In genomic region chr6:128300134-128301001, GRCm38 (mm10) we compare ENCODE assay signal across 9 mouse cellular contexts. TPM values are rescaled to one million over a fixed set of nuclear protein-coding genes. Genes with fewer than 3 reads are reported as not detected.
A peak's percentile ranks its signal among the peaks of the same experiment; 100 is the strongest.
DNase-seq lines count a peak whose midpoint lies in the region; ATAC-seq and TF ChIP-seq lines count a peak whose summit lies in the region.
"Had no signal": no experiment of that assay in that cellular context is flagged by ENCODE, and none has a peak within 500 bp of the region (broad histone marks: within the 10 kb centered on the region; RNA-seq: fewer than 3 reads in every experiment).

TSS of gene Tead4 (minus strand) at chr6:128300823.

- peak within 1 kb of the TSS; percentile 97 for H3K4me2 ChIP-seq in intestine, embryonic 14.5 days (ENCODE audit: low read length)
- peak within 1 kb of the TSS; percentile 57 for H3K4me2 ChIP-seq in liver, embryonic 14.5 days (ENCODE audit: low read depth)

- peaks cover 23% of the 10 kb centered on the region for H3K4me1 ChIP-seq in intestine, embryonic 14.5 days (replicated peaks; ENCODE audit: control insufficient read depth, insufficient read depth, low read length)
- H3K4me1 ChIP-seq in liver, embryonic 14.5 days (replicated peaks; ENCODE audit: control insufficient read depth in 2 of 2, insufficient read depth in 2 of 2, low read length in 1 of 2), result 0 out of 4 replicates have a peak, but pooled peaks cover 0 to 3% of the 10 kb centered on the region in 2 experiments

- DNase-seq in left cerebral cortex, postnatal 4 days, result peak; percentile 16
- no peak for DNase-seq in left cerebral cortex, postnatal 14 days (ENCODE audit: low spot score in 2 of 2)
- peak; percentile 71 for DNase-seq in embryo, embryonic 10 days (ENCODE audit: low spot score)
- peak; percentile 82 for DNase-seq in intestine, embryonic 14.5 days (ENCODE audit: low spot score)
- DNase-seq in liver, embryonic 14.5 days (ENCODE audit: low read depth in 3 of 3, low spot score in 3 of 3), result no peak
- DNase-seq in neural tube, embryonic 10.5 days (ENCODE audit: extremely low spot score, low spot score), result peak; percentile 76
- peak; percentile 29 for DNase-seq in urinary bladder, postnatal 10 days (ENCODE audit: low spot score)

- WGBS in intestine, embryonic 14.5 days, result under 1% methylated on average over 77 of the region's 81 CpGs
- under 1% methylated on average over 79 of the region's 81 CpGs for WGBS in liver, embryonic 14.5 days (ENCODE audit: insufficient replicate concordance)

- TF ChIP-seq CTCF in liver, embryonic 14.5 days (IDR thresholded peaks at IDR 0.05; ENCODE audit: low read depth), result no peak

- H3K27ac ChIP-seq in intestine, embryonic 14.5 days (ENCODE audit: low read depth), result peak within 1 kb of the TSS; percentile 22; the same call in 1 of the 2 replicates
- H3K27ac ChIP-seq in liver, embryonic 14.5 days, result no peak within 1 kb of the TSS
- H3K27ac ChIP-seq: macrophage had no signal

- peak within 1 kb of the TSS; percentile 55 for H3K9ac ChIP-seq in intestine, embryonic 14.5 days (ENCODE audit: low read length)
- 0 out of 2 replicates have a peak within 1 kb of the TSS, but pooled peaks have one; percentile 2 for H3K9ac ChIP-seq in liver, embryonic 14.5 days (replicated peaks)

- peak within 1 kb of the TSS; percentile 67 for H3K4me3 ChIP-seq in intestine, embryonic 14.5 days (ENCODE audit: low read depth, low read length)
- peak within 1 kb of the TSS; percentile 48 to 56 for H3K4me3 ChIP-seq in liver, embryonic 14.5 days (ENCODE audit: insufficient read depth in 1 of 2, low read depth in 2 of 2, low read length in 2 of 2)

- no peaks in the 10 kb centered on the region for H3K36me3 ChIP-seq in intestine, embryonic 14.5 days (ENCODE audit: control insufficient read depth, insufficient read depth, low read length)
- H3K36me3 ChIP-seq in liver, embryonic 14.5 days (replicated peaks; ENCODE audit: control insufficient read depth, insufficient read depth, low read depth), result no peaks in the 10 kb centered on the region

- TF ChIP-seq EP300 in liver, embryonic 14.5 days (IDR thresholded peaks at IDR 0.05; ENCODE audit: low read depth), result no peak

- peaks cover 21% of the 10 kb centered on the region for H3K27me3 ChIP-seq in intestine, embryonic 14.5 days (replicated peaks; ENCODE audit: control insufficient read depth, insufficient read depth, low read length)
- H3K27me3 ChIP-seq in liver, embryonic 14.5 days (ENCODE audit: control insufficient read depth, insufficient read depth, low read length), result peaks cover 38% of the 10 kb centered on the region

- ATAC-seq in granulocyte monocyte progenitor cell, adult 5-6 weeks (replicated peaks; ENCODE audit: poor library complexity, severe bottlenecking), result peak; percentile 74
- ATAC-seq in intestine, embryonic 14.5 days (replicated peaks; ENCODE audit: low FRiP score, low TSS enrichment, low read depth), result peak; percentile 89
- ATAC-seq in liver, embryonic 14.5 days (ENCODE audit: insufficient read depth), result peak; percentile 43; the same call in 1 of the 2 replicates

- H3K9me3 ChIP-seq in intestine, embryonic 14.5 days (ENCODE audit: control insufficient read depth, low read length), result no peaks in the 10 kb centered on the region
- H3K9me3 ChIP-seq in liver, embryonic 14.5 days (ENCODE audit: control insufficient read depth, low read length), result peaks cover 2% of the 10 kb centered on the region; the same call in 1 of the 2 replicates

- intact Hi-C loops in left cerebral cortex, postnatal 4 days (cut with DNase I), result no loop called here
- intact Hi-C loops in left cerebral cortex, postnatal 14 days (cut with DNase I), result no loop called here

RNA-seq across cellular contexts. Expression of gene Tead4, which starts in this region (rescaled TPM):
- total RNA-seq in left cerebral cortex, postnatal 4 days (2021), result 1 to 10 TPM; 1.2 to 1.6 TPM
- total RNA-seq in left cerebral cortex, postnatal 14 days (2021), result 1 to 10 TPM in 1 of 2 experiments, under 1 TPM in 1; 0.82 to 1.6 TPM
- not detected in 2 replicates for total RNA-seq in granulocyte monocyte progenitor cell, adult 5-6 weeks (2014; fragmentation: Nextera tagmentation)
- not detected in 2 replicates for total RNA-seq in granulocyte monocyte progenitor cell, adult 5-6 weeks (2017)
- polyA plus RNA-seq in intestine, embryonic 14.5 days (2014; fragmentation: Nextera tagmentation; extraction: Ambion mirVana), result 1.7 and 1.9 TPM in 2 replicates
- polyA plus RNA-seq in liver, embryonic 14.5 days (2012; rRNA removed), result 0.21 and 0.30 TPM in 2 replicates
- 0.18 and 0.34 TPM in 2 replicates for polyA plus RNA-seq in liver, embryonic 14.5 days (2014; fragmentation: Nextera tagmentation; extraction: Ambion mirVana)
- polyA plus RNA-seq: macrophage had no signal

Comparison
In these comparisons a context has a peak if more than half of its experiments do, and no peak if none do; other contexts are left out.
1. DNase-seq: peak in left cerebral cortex, postnatal 4 days (single experiment), embryo, embryonic 10 days (single experiment), intestine, embryonic 14.5 days (single experiment), neural tube, embryonic 10.5 days (single experiment) and urinary bladder, postnatal 10 days (single experiment); none in left cerebral cortex, postnatal 14 days (0 of 2) and liver, embryonic 14.5 days (0 of 3).
2. Peak in ATAC-seq in granulocyte monocyte progenitor cell, adult 5-6 weeks; RNA of the gene not detected or under 1 TPM.
3. Peak in ATAC-seq, H3K4me3 ChIP-seq, H3K9ac ChIP-seq and H3K4me2 ChIP-seq in liver, embryonic 14.5 days; RNA of the gene not detected or under 1 TPM.
4. Peak in every context shown above with its lines, with median percentiles within 50 percentile points of each other: ATAC-seq.